Mouse (Mus musculus) stomach, embryonic 16.5 days (tissue): ENCODE data around the gene Anks1b. TPM values are rescaled to one million over a fixed set of nuclear protein-coding genes. Genes with fewer than 3 reads are reported as not detected.

ENCODE experiments used
- ATAC-seq: fragments of 200-750 bp; cut with Nextera tagmentation; 2 replicates; pipeline ENCODE4 v1.8.0; 2017; ENCODE audit warnings: moderate number of reproducible peaks, moderate TSS enrichment; ENCODE audit not compliant: insufficient read depth, low FRiP score
- H3K27ac ChIP-seq: fragments of 300-500 bp; sonication (generic); 2 replicates; pipeline ENCODE4 v1.5.1; 2014; ENCODE audit warnings: low read length
- H3K27me3 ChIP-seq: fragments of 300-500 bp; sonication (generic); 2 replicates; pipeline ENCODE4 v1.6.1; 2014; ENCODE audit warnings: low read length, control low read depth, mixed read lengths; ENCODE audit not compliant: control insufficient read depth, insufficient read depth
- H3K36me3 ChIP-seq: fragments of 300-500 bp; sonication (generic); 2 replicates; pipeline ENCODE4 v1.6.1; 2014; ENCODE audit warnings: low read length; ENCODE audit not compliant: control insufficient read depth, insufficient read depth
- H3K4me1 ChIP-seq: fragments of 300-500 bp; sonication (generic); 2 replicates; pipeline ENCODE4 v1.6.1; 2014; ENCODE audit warnings: low read length, control low read depth, mixed read lengths; ENCODE audit not compliant: control insufficient read depth, insufficient read depth
- H3K4me2 ChIP-seq: fragments of 300-500 bp; sonication (generic); 2 replicates; pipeline ENCODE4 v1.6.1; 2014; ENCODE audit warnings: low read depth, low read length, mixed read lengths
- H3K4me3 ChIP-seq: fragments of 300-500 bp; sonication (generic); replicated peaks from 2 replicates; pipeline ENCODE4 v1.5.1; 2014; ENCODE audit warnings: mild to moderate bottlenecking, low read length
- H3K9ac ChIP-seq: fragments of 300-500 bp; sonication (generic); 2 replicates; pipeline ENCODE4 v1.6.1; 2014; ENCODE audit warnings: low read length
- H3K9me3 ChIP-seq: fragments of 300-500 bp; sonication (generic); replicated peaks from 2 replicates; pipeline ENCODE4 v1.6.1; 2016; ENCODE audit warnings: low read length, control low read depth; ENCODE audit not compliant: control insufficient read depth
- WGBS: fragments of 180-500 bp; shearing (Covaris S2); extraction: QIAGEN DNeasy Blood & Tissue Kit; methylation state at CpG from one replicate; pipeline ENCODE4 v1.1.7; 2014; 5-methylcytosine and 5-hydroxymethylcytosine counted together
- polyA plus RNA-seq: library from polyadenylated mRNA; unstranded; fragments of >200 nt; fragmentation: Nextera tagmentation; extraction: Ambion mirVana; gene quantifications from 2 replicates; pipeline ENCODE4 v1.2.1, GENCODE M21; 2015

Anks1b gene
- polyA plus RNA-seq, 1 experiment from 2014 or later = 1.4 TPM

GRCm38 (mm10) chr10:90688696-90689252, 815.5 kb downstream of the Anks1b start:
- H3K4me2 ChIP-seq = no peak overlapping the region
- 84% methylated on average over 13 of the region's 13 CpGs for WGBS

DNA sequence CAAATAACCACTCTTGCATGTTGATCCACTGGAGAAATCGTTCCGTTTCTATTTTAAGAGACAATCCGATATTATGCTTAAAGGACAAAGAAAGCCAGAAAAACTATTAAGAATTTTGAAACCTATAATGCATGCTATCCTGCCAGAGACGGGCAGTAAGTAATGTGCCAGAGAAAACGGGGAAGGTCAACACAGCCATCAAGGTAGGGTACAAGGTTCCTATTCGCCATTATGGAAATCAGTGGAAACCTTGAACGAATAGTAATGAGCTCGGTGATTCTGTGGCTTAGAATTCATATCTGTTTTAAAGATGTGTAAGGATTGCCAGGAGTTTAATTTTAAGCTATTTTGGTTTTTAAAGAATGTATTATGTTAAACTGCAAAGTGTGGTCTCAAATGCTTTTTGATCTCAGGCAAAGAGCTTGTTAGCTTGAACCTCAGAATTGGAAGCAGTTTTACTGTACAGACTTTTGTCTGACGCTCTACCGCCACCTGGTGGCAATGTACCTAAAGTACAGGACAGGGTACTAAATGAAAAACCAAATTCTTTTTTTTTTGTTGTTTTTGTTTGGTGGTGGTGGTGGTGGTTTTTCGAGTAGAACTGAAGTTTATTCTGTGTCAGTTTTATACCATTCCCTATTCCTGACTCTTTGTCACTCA, 816.7 kb downstream of the Anks1b start:
- ATAC-seq = no peak
- no peaks in the 10 kb centered on the region for H3K9me3 ChIP-seq
- no peak overlapping the region for H3K27ac ChIP-seq
- H3K4me2 ChIP-seq = no peak overlapping the region
- no peaks in the 10 kb centered on the region for H3K36me3 ChIP-seq
- no peak overlapping the region for H3K9ac ChIP-seq
- WGBS = 59% methylated on average over 11 of the region's 11 CpGs
- H3K4me3 ChIP-seq = no peak overlapping the region
- no peaks in the 10 kb centered on the region for H3K4me1 ChIP-seq
- no peaks in the 10 kb centered on the region for H3K27me3 ChIP-seq

More at GRCm38 (mm10) chr10:90688696-90689252, 815.5 kb downstream of the Anks1b start:
- no peaks in the 10 kb centered on the region for H3K36me3 ChIP-seq
- H3K4me1 ChIP-seq = no peaks in the 10 kb centered on the region
- H3K4me3 ChIP-seq = no peak overlapping the region
- H3K9ac ChIP-seq = no peak overlapping the region
- no peaks in the 10 kb centered on the region for H3K9me3 ChIP-seq
- no peaks in the 10 kb centered on the region for H3K27me3 ChIP-seq
- H3K27ac ChIP-seq = no peak overlapping the region
- ATAC-seq = no peak

DNA sequence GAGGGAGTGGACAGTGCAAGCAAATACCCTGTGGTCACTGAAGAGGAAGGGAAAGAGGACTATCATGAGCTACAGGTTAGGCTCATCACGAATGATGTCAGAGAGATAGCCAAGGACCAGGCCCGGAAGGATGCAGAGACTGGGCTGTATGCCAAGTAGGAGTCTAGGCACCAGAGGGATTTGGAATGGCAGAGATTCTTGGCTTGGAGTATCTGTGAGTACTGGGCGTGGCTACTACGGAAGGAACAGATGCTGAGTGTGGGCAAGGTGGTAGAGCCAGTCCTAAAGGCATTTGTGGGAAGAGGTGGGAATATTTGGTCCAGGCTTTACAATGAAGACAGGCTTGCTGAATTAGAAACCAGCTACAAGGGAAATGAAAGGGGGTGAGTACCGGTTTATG, 823.4 kb downstream of the Anks1b start:
- no peaks in the 10 kb centered on the region for H3K9me3 ChIP-seq
- no peaks in the 10 kb centered on the region for H3K4me1 ChIP-seq
- H3K9ac ChIP-seq = no peak overlapping the region
- H3K36me3 ChIP-seq = no peaks in the 10 kb centered on the region
- no peaks in the 10 kb centered on the region for H3K27me3 ChIP-seq
- no peak overlapping the region for H3K4me2 ChIP-seq
- ATAC-seq = no peak
- no peak overlapping the region for H3K4me3 ChIP-seq
- no peak overlapping the region for H3K27ac ChIP-seq
- 71% methylated on average over 5 of the region's 5 CpGs for WGBS

DNA sequence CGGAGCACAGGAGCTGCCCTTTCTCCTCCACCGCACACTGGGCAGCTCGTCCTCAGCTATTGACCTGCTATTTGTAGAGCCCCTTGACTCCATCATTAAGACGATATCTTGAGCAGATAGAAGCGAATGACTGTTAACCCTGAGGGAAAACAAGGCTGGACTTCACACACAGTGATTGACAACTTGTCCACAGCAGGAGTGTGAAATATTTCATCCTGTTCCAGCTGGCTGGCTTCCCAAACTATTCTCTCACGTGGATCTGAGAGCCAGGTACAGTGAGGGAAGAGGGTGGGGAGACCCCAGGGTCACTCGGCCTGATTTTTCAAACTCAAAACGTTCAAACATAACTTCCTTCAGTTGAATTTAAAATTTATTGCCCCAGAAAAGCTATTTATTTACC, 824.1 kb downstream of the Anks1b start:
- no peaks in the 10 kb centered on the region for H3K27me3 ChIP-seq
- H3K4me1 ChIP-seq = no peaks in the 10 kb centered on the region
- no peak overlapping the region for H3K27ac ChIP-seq
- H3K9ac ChIP-seq = no peak overlapping the region
- H3K4me2 ChIP-seq = no peak overlapping the region
- no peak overlapping the region for H3K4me3 ChIP-seq
- 39% methylated on average over 8 of the region's 8 CpGs for WGBS
- H3K9me3 ChIP-seq = no peaks in the 10 kb centered on the region
- no peak for ATAC-seq
- no peaks in the 10 kb centered on the region for H3K36me3 ChIP-seq

- no peaks in the 10 kb centered on the region for H3K36me3 ChIP-seq
- H3K4me2 ChIP-seq = no peak overlapping the region
- no peak overlapping the region for H3K4me3 ChIP-seq
- ATAC-seq = no peak
- H3K27me3 ChIP-seq = no peaks in the 10 kb centered on the region
- no peak overlapping the region for H3K9ac ChIP-seq
- no peak overlapping the region for H3K27ac ChIP-seq
- no peaks in the 10 kb centered on the region for H3K4me1 ChIP-seq
- WGBS = 84% methylated on average over 12 of the region's 12 CpGs
- H3K9me3 ChIP-seq = no peaks in the 10 kb centered on the region
Measured at GRCm38 (mm10) chr10:90699211-90699610, 825.9 kb downstream of the Anks1b start.

DNA sequence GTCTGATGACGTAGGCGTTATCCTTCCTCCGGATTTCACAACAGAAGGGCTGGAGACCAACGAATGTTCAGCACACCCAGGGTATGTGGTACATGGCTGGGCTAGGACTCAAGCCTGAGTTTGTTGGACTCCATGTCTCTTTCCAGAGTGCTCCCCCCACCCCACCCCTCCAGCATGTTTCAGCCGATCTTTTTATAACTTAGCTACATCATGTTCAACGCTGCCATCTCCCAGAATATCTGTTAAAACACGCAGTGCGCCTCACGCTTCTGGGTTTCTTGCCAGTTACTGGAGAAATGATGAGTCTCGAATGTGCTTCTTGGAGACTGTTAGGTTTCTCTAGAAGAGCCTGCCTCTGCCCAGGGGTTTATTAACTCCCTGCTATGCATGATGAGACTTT, 831.3 kb downstream of the Anks1b start:
- Histone ChIP-seq H3K4me3 (no peak overlapping the region), H3K27me3 (no peaks in the 10 kb centered on the region), H3K36me3 (no peaks in the 10 kb centered on the region), H3K4me1 (no peaks in the 10 kb centered on the region), H3K4me2 (no peak overlapping the region), H3K9ac (no peak overlapping the region), H3K27ac (no peak overlapping the region), H3K9me3 (no peaks in the 10 kb centered on the region)
- no peak for ATAC-seq
- WGBS = 89% methylated on average over 10 of the region's 10 CpGs

GRCm38 (mm10) chr10:90708822-90709601, 835.7 kb downstream of the Anks1b start:
- no peak overlapping the region for H3K4me2 ChIP-seq
- no peaks in the 10 kb centered on the region for H3K27me3 ChIP-seq
- no peak for ATAC-seq
- no peak overlapping the region for H3K9ac ChIP-seq
- no peaks in the 10 kb centered on the region for H3K36me3 ChIP-seq
- H3K9me3 ChIP-seq = no peaks in the 10 kb centered on the region
- WGBS = 67% methylated on average over 11 of the region's 11 CpGs
- H3K4me1 ChIP-seq = no peaks in the 10 kb centered on the region
- no peak overlapping the region for H3K27ac ChIP-seq
- H3K4me3 ChIP-seq = no peak overlapping the region

DNA sequence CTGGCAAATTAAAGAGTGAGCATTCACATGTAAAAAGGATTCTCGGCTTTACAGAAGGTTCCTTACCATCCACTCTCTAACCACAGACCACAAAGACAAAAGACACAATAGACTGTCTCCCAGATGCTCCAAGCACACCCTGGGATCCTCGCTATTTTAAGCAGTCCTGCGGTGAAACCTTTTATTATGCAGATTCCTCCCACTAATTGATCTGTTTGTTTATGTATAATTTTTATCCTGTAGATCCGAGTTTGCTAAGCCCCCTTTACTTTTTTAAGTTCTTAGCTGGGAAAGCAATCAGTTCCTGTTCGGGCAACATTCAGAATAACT, 836.3 kb downstream of the Anks1b start:
- ATAC-seq = no peak
- Histone ChIP-seq H3K4me1 (no peaks in the 10 kb centered on the region), H3K9me3 (no peaks in the 10 kb centered on the region), H3K9ac (no peak overlapping the region), H3K27ac (no peak overlapping the region), H3K4me3 (no peak overlapping the region), H3K27me3 (no peaks in the 10 kb centered on the region), H3K36me3 (no peaks in the 10 kb centered on the region), H3K4me2 (no peak overlapping the region)
- WGBS = 35% methylated on average over 5 of the region's 5 CpGs

- no peak for ATAC-seq
- Histone ChIP-seq H3K4me2 (no peak overlapping the region), H3K4me3 (no peak overlapping the region)
Measured at GRCm38 (mm10) chr10:90717961-90718360, 844.7 kb downstream of the Anks1b start.

More at GRCm38 (mm10) chr10:90717961-90718360, 844.7 kb downstream of the Anks1b start:
- Histone ChIP-seq H3K9me3 (no peaks in the 10 kb centered on the region), H3K9ac (no peak overlapping the region), H3K27ac (no peak overlapping the region), H3K27me3 (no peaks in the 10 kb centered on the region), H3K36me3 (no peaks in the 10 kb centered on the region), H3K4me1 (no peaks in the 10 kb centered on the region)
- WGBS = 44% methylated on average over 11 of the region's 11 CpGs
